Mouse (Mus musculus): ENCODE results near the gene Gnai3. TPM values are rescaled to one million over a fixed set of nuclear protein-coding genes. Genes with fewer than 3 reads are reported as not detected.

Gnai3 gene
- total RNA-seq, 2 experiments from 2014 or later = 18.3 to 20.0 TPM

- peak; percentile 86 to 87 for DNase-seq
- intact Hi-C loops (cut with DNase I) = loop anchor here (2.0 to 5.0 kb wide), 2 partner anchors 58 to 116 kb away; partner anchors contain the start of gene Cyb561d1
Observed at GRCm38 (mm10) chr3:108086470-108086979, 59.4 kb downstream of the Gnai3 start, which contains the start of gene Ampd2. Gene Ampd2, minus strand, starts transcription at chr3:108086651.

GRCm38 (mm10) chr3:108085721-108086469, 60.1 kb downstream of the Gnai3 start:
- intact Hi-C loops (cut with DNase I) = loop anchor here (2.0 to 5.0 kb wide), 2 partner anchors 59 to 116 kb away; partner anchors contain the start of gene Cyb561d1
- peak; percentile 84 for DNase-seq

GRCm38 (mm10) chr3:108085281-108085720, 60.6 kb downstream of the Gnai3 start:
- DNase-seq = peak; percentile 91 to 92
- intact Hi-C loops (cut with DNase I) = loop anchor here (5.0 kb wide), 1 partner anchor 117 kb away; the partner anchor contains the start of gene Cyb561d1

GRCm38 (mm10) chr3:108084767-108085270, 61.1 kb downstream of the Gnai3 start:
- DNase-seq = no peak
- intact Hi-C loops (cut with DNase I) = loop anchor here (5.0 kb wide), 1 partner anchor 117 kb away; the partner anchor contains the start of gene Cyb561d1

- intact Hi-C loops (cut with DNase I) = no loop called here
Observed at GRCm38 (mm10) chr3:108083904-108084407, 62.0 kb downstream of the Gnai3 start.

GRCm38 (mm10) chr3:108083161-108083560, 62.8 kb downstream of the Gnai3 start:
- DNase-seq = no peak
- intact Hi-C loops (cut with DNase I) = no loop called here

More at GRCm38 (mm10) chr3:108083904-108084407, 62.0 kb downstream of the Gnai3 start:
- no peak for DNase-seq

GRCm38 (mm10) chr3:108082251-108082875, 63.6 kb downstream of the Gnai3 start:
- no peak for DNase-seq
- intact Hi-C loops (cut with DNase I) = no loop called here

GRCm38 (mm10) chr3:108081681-108082080, 64.3 kb downstream of the Gnai3 start:
- intact Hi-C loops (cut with DNase I) = no loop called here
- DNase-seq = no peak

GRCm38 (mm10) chr3:108076836-108077235, 69.1 kb downstream of the Gnai3 start:
- intact Hi-C loops (cut with DNase I) = no loop called here

GRCm38 (mm10) chr3:108072983-108073569, 72.9 kb downstream of the Gnai3 start:
- intact Hi-C loops (cut with DNase I) = no loop called here
- DNase-seq = no peak

More at GRCm38 (mm10) chr3:108076836-108077235, 69.1 kb downstream of the Gnai3 start:
- no peak for DNase-seq

- DNase-seq = peak; percentile 78 to 83
- intact Hi-C loops (cut with DNase I) = loop anchor here (1.0 kb wide), 1 partner anchor 78 kb away; no protein-coding TSS in a partner anchor
Observed at GRCm38 (mm10) chr3:108070295-108071293, 75.4 kb downstream of the Gnai3 start.

- intact Hi-C loops (cut with DNase I) = no loop called here
- peak; percentile 29 to 43 for DNase-seq
Observed at GRCm38 (mm10) chr3:108069231-108069870, 76.6 kb downstream of the Gnai3 start.

GRCm38 (mm10) chr3:108068826-108069225, 77.1 kb downstream of the Gnai3 start:
- intact Hi-C loops (cut with DNase I) = no loop called here
- no peak for DNase-seq

GRCm38 (mm10) chr3:108067370-108067934, 78.5 kb downstream of the Gnai3 start:
- intact Hi-C loops (cut with DNase I) = no loop called here
- DNase-seq = no peak

- DNase-seq = no peak
- intact Hi-C loops (cut with DNase I) = no loop called here
Observed at GRCm38 (mm10) chr3:108065551-108065950, 80.4 kb downstream of the Gnai3 start.

- DNase-seq = no peak
- intact Hi-C loops (cut with DNase I) = loop anchor here (5.0 kb wide), 1 partner anchor 367 kb away; the partner anchor contains the start of gene Ahcyl1
Observed at GRCm38 (mm10) chr3:108064672-108065071, 81.3 kb downstream of the Gnai3 start.

- no peak for DNase-seq
- intact Hi-C loops (cut with DNase I) = loop anchor here (5.0 kb wide), 1 partner anchor 365 kb away; the partner anchor contains the start of gene Ahcyl1
Observed at GRCm38 (mm10) chr3:108062648-108063047, 83.3 kb downstream of the Gnai3 start.

GRCm38 (mm10) chr3:108061420-108061819, 84.5 kb downstream of the Gnai3 start:
- DNase-seq = peak; percentile 56 to 68
- intact Hi-C loops (cut with DNase I) = loop anchor here (1.0 to 5.0 kb wide), 6 partner anchors 43 to 364 kb away; partner anchors contain the start of gene Ahcyl1
